In genomic region chr10:97078022-97078473, GRCm38 (mm10) we compare ENCODE assay signal across 10 mouse cellular contexts.
A peak's percentile ranks its signal among the peaks of the same experiment; 100 is the strongest.
DNase-seq lines count a peak whose midpoint lies in the region; ATAC-seq lines count a peak whose summit lies in the region.
"Had no signal": no experiment of that assay in that cellular context is flagged by ENCODE, and none has a peak within 500 bp of the region (broad histone marks: within the 10 kb centered on the region; RNA-seq: fewer than 3 reads in every experiment).

No protein-coding gene starts in this region.

- ATAC-seq in stomach, embryonic 15.5 days (ENCODE audit: insufficient read depth, low FRiP score, low read depth) = no peak
- ATAC-seq in inflammation-experienced regulatory T-cells, adult 6 months = no peak
- no peak for ATAC-seq in heart, embryonic 11.5 days (replicated peaks; ENCODE audit: insufficient number of reproducible peaks, low FRiP score, low TSS enrichment)
- ATAC-seq in hindbrain, embryonic 14.5 days (ENCODE audit: low FRiP score) = no peak

- no peaks in the 10 kb centered on the region for H3K9me3 ChIP-seq in stomach, embryonic 15.5 days
- no peaks in the 10 kb centered on the region for H3K9me3 ChIP-seq in heart, embryonic 11.5 days (replicated peaks; ENCODE audit: control insufficient read depth, low read length)
- no peaks in the 10 kb centered on the region for H3K9me3 ChIP-seq in hindbrain, embryonic 14.5 days (ENCODE audit: control insufficient read depth, low read length)

- no peak overlapping the region for H3K4me3 ChIP-seq in stomach, embryonic 15.5 days (replicated peaks)
- no peak overlapping the region for H3K4me3 ChIP-seq in heart, embryonic 11.5 days (ENCODE audit: low read depth, low read length)
- no peak overlapping the region for H3K4me3 ChIP-seq in hindbrain, embryonic 14.5 days (replicated peaks; ENCODE audit: low read length)

- H3K27ac ChIP-seq in stomach, embryonic 15.5 days = 0 out of 2 replicates have a peak overlapping the region, but pooled peaks have one; percentile 7
- H3K27ac ChIP-seq in heart, embryonic 11.5 days (ENCODE audit: low read depth, low read length) = no peak overlapping the region
- no peak overlapping the region for H3K27ac ChIP-seq in hindbrain, embryonic 14.5 days
- H3K27ac ChIP-seq: macrophage had no signal

- no peaks in the 10 kb centered on the region for H3K27me3 ChIP-seq in stomach, embryonic 15.5 days (replicated peaks)
- no peaks in the 10 kb centered on the region for H3K27me3 ChIP-seq in heart, embryonic 11.5 days (ENCODE audit: control insufficient read depth, insufficient read depth, low read length)
- H3K27me3 ChIP-seq in hindbrain, embryonic 14.5 days (ENCODE audit: control insufficient read depth, insufficient read depth, low read length) = no peaks in the 10 kb centered on the region

- DNase-seq in kidney, postnatal 10 days = peak; percentile 19
- DNase-seq in kidney, postnatal 14 days = no peak
- peak; percentile 59 to 72 for DNase-seq in frontal cortex, postnatal 36 days (ENCODE audit: low spot score in 2 of 2)
- DNase-seq in left cerebral cortex, postnatal 14 days (ENCODE audit: low spot score in 2 of 2) = peak; percentile 75
- no peak for DNase-seq in hindbrain, embryonic 14.5 days (ENCODE audit: low spot score)
- DNase-seq: heart, postnatal 36 days had no signal

- no peak overlapping the region for H3K9ac ChIP-seq in stomach, embryonic 15.5 days
- no peak overlapping the region for H3K9ac ChIP-seq in heart, embryonic 11.5 days (ENCODE audit: low read depth, low read length)
- H3K9ac ChIP-seq in hindbrain, embryonic 14.5 days = no peak overlapping the region

- WGBS in stomach, embryonic 15.5 days = 44% methylated on average over 5 of the region's 5 CpGs
- 83% methylated on average over 5 of the region's 5 CpGs for WGBS in heart, embryonic 11.5 days (ENCODE audit: insufficient replicate concordance)
- 76% methylated on average over 5 of the region's 5 CpGs for WGBS in hindbrain, embryonic 14.5 days

- intact Hi-C loops in left cerebral cortex, postnatal 14 days (cut with DNase I) = loop anchor here (10.0 kb wide), 2 partner anchors 207 to 453 kb away; no protein-coding TSS in a partner anchor

- no peak overlapping the region for H3K4me2 ChIP-seq in stomach, embryonic 15.5 days
- no peak overlapping the region for H3K4me2 ChIP-seq in heart, embryonic 11.5 days
- no peak overlapping the region for H3K4me2 ChIP-seq in hindbrain, embryonic 14.5 days (replicated peaks)

- no peaks in the 10 kb centered on the region for H3K36me3 ChIP-seq in stomach, embryonic 15.5 days
- no peaks in the 10 kb centered on the region for H3K36me3 ChIP-seq in heart, embryonic 11.5 days (ENCODE audit: control insufficient read depth, insufficient read depth, low read length)
- no peaks in the 10 kb centered on the region for H3K36me3 ChIP-seq in hindbrain, embryonic 14.5 days (replicated peaks; ENCODE audit: control insufficient read depth, insufficient read depth)

- H3K4me1 ChIP-seq in stomach, embryonic 15.5 days = no peaks in the 10 kb centered on the region
- H3K4me1 ChIP-seq in heart, embryonic 11.5 days (ENCODE audit: control insufficient read depth, insufficient read depth, low read length) = no peaks in the 10 kb centered on the region
- no peaks in the 10 kb centered on the region for H3K4me1 ChIP-seq in hindbrain, embryonic 14.5 days (replicated peaks; ENCODE audit: control insufficient read depth, insufficient read depth, low read length)

Comparison
In these comparisons a context has a peak if more than half of its experiments do, and no peak if none do; other contexts are left out.
1. DNase-seq: peak in kidney, postnatal 10 days (single experiment), frontal cortex, postnatal 36 days (2 of 2) and left cerebral cortex, postnatal 14 days (2 of 2); none in kidney, postnatal 14 days (single experiment) and hindbrain, embryonic 14.5 days (single experiment).